Mouse (Mus musculus) MEL (cell line): Measurements from ENCODE around the gene Serinc5.

ENCODE experiments used
- CTCF ChIP-seq, 3 experiments: IDR thresholded peaks in 2 of 3; conservative IDR thresholded peaks in 1 of 3; 2 replicates each; pipeline ENCODE4 v1.5.1; 2011 to 2012; ENCODE audit warnings: low read length in 3 of 3, low read depth in 2 of 3, mild to moderate bottlenecking in 2 of 3, improper control_type of control experiment in 1 of 3, inconsistent platforms in 1 of 3, mixed read lengths in 1 of 3, moderate library complexity in 1 of 3; ENCODE audit not compliant: control insufficient read depth in 1 of 3, insufficient read depth in 1 of 3, poor library complexity in 1 of 3, severe bottlenecking in 1 of 3
- MAZ ChIP-seq: IDR thresholded peaks from 2 replicates; pipeline ENCODE4 v1.6.1; 2012; ENCODE audit warnings: low read depth, mild to moderate bottlenecking, inconsistent platforms, low read length, improper control_type of control experiment
- POLR2A ChIP-seq, 2 experiments: IDR thresholded peaks; 2 replicates each; pipeline ENCODE4 v1.6.1; 2011 to 2012; ENCODE audit warnings: low read length in 2 of 2, mild to moderate bottlenecking in 2 of 2, control low read depth in 1 of 2, improper control_type of control experiment in 1 of 2, low read depth in 1 of 2, moderate library complexity in 1 of 2; ENCODE audit not compliant: control insufficient read depth in 1 of 2, insufficient read depth in 1 of 2, poor library complexity in 1 of 2

DNA sequence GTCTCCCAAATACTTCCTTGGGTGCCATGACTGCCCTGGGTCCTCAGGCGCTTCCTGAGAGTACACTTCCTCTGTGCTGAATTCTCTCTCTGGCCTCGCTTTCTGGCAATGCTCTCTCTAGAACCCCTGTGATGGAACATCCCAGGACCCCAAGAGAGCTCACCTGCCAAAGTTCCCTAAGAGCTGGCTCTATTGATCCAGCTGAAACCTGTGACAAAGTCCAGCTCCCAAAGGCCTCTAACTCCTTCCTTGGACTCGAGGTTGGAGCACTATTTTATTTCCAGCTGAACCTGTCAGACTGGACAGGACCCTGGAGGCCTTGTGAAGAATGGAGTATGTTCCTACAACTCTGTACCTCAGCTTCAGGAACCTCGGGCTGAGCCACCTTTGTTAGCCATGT lies 86.2 kb downstream of the Serinc5 start:
- TF ChIP-seq CTCF (IDR thresholded peaks at IDR 0.05 in 2 of 3, conservative IDR thresholded peaks at IDR 0.05 in 1 of 3; ENCODE audit: control insufficient read depth in 1 of 3, insufficient read depth in 1 of 3, low read depth in 2 of 3, low read length in 3 of 3, poor library complexity in 1 of 3, severe bottlenecking in 1 of 3) (no peak), POLR2A (IDR thresholded peaks at IDR 0.05; ENCODE audit: control insufficient read depth in 1 of 2, insufficient read depth in 1 of 2, low read depth in 1 of 2, low read length in 2 of 2, poor library complexity in 1 of 2) (no peak), MAZ (no peak)
